Mouse (Mus musculus) kidney, postnatal 25 days (tissue): ENCODE measurements at regions not wholly inside any gene's neighbourhood (a gene's known extent, or its start where the extent isn't known, plus 50 kb on each side); places are given as distances from the start of the nearest gene placed in this dataset.

ENCODE experiments used
- DNase-seq, 2 experiments: peaks; one replicate each; pipeline ENCODE4 v3.0.0; 2021; ENCODE audit warnings: mixed read lengths in 2 of 2

DNA sequence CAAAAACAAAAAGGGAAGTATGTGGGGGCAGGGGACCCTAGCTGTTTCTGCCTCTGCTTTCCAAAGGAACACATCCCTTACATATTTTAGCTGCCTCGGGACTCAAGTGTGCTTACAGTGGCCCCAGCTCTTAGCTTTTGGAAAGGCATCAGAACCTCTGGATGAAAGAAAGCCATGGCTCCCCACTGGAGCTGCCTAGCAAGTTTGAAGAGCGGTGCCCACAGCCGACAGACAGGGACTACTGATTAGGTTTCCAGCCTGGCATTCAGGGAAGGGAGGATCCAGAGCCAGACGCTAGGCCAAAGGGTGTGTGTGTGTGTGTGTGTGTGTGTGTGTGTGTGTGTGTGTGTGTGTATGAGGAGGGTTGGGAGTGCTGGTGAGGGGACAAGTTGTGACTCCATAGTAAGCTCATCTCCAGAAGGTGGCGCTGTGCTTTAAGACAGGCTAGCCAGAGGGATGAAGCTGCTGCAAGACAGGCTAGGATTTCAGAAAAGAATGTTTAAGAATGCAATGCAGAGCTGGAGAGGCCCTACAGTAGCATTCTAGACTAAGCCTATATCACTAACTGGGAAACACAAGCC, 318.9 kb downstream of the Mycn start:
- peak; percentile 83 to 94 for DNase-seq

DNA sequence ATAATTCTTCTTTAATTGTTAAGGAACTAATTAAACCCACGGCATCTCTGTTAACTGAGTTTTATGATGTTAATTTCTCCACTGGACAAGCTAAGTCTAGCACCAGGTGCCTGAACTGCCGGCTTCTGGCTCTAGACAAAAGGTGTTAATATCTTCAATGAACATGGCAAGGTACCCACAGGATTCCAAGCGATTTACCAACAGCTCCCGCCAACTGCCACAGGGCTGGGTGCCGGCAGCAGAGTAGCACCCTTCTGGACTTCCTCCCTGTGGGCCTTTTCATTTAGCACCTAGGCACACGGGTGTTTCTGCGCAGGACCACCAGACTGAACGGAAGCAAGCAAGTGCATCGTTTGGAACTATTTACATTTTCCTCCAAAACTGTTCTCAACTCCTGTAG, 320.2 kb downstream of the Mycn start:
- DNase-seq, result no peak

DNA sequence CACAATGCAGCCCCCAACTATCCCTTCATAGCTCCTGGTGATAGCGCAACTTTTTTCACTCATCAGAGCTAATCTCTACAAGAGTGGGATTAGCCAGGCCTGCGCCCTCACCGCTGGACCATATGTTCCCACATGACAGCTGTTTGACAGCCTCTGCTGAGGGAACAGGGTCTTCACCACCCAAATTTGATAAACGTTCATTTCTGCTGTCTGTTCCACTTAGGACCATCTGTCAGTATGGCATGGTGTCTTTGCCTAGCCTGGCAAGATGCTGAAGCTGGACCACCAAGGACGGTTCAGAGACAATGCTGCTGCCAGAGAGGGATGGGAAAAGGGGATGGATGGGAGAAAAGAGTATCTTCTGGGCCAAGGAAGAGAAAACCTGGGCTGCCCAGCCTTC, 321.4 kb downstream of the Mycn start:
- no peak for DNase-seq

DNA sequence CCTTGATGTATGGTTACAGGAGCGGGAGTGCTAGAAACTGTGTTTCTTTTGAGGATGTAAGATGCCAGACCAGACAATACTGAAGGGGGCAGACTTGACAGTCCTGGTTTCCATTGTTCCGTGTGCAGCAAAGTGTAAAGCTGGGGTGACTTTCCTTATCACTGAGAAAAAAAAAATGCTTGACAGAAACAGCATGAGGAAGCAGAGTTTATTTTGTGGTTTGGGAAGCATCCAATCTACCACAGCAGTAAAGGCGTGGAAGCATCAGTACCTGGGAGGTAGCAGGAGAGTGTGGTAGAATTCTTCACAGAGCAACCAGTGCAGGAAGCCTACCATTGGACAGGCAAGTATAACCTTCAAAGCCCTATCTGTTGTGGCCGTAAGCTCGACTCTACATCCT, 322.3 kb downstream of the Mycn start:
- no peak for DNase-seq

DNA sequence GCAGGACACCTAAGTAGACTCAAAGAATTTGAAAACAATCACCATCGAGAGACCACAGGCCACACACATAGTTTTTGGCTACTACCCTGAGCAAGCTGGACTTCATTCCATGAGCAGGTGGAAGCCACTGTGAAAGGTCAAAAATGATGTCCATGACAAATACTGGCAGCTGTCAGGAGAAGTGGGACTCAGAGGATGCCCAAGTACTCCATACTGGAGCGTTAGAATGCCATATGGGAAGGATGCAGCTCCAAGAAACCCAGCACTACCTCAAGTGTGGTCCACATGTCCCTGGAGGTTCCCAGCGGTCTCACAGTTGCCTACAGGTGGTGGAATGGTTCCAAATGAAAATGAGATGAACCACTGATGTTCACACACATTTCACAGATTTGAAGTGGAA, 329.2 kb downstream of the Mycn start:
- DNase-seq, result no peak

DNA sequence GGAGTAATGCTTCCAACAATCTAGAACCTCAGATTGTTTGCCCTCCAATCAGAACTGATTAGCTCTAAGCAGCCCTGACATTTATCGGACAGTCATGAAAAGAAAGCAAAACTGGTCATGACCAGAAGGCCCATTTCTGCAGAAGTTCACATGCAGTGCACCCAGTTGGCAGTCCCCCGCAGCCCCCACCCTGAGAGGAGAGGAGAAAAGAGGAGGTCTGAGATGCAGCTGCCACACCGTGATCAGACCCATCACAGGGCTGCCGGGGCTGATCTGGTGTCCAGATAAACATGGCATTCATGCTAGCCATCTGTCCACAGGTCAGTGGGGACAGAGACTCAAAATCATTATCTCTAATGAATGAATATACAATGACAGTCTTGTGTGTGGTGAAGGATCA, 330.9 kb downstream of the Mycn start:
- DNase-seq, result no peak

DNA sequence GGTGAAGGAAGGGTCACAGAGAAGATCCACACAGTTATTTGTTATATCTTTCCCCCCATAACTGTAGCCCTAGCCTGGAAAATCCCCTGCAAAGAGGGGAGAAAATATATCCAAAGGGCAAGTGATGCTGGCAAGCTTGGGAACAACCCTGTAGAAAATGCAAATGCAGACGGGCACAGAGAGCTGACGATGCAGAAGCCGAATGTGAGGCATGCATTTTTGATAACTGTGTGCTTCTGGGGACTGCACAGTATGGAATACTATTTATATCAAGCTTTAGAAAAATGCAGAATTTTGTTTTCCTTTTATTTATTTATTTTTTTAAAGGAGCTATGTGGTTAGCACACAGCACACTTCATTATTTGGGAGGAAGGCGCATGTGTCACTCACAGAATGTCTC, 333.7 kb downstream of the Mycn start:
- no peak for DNase-seq

DNA sequence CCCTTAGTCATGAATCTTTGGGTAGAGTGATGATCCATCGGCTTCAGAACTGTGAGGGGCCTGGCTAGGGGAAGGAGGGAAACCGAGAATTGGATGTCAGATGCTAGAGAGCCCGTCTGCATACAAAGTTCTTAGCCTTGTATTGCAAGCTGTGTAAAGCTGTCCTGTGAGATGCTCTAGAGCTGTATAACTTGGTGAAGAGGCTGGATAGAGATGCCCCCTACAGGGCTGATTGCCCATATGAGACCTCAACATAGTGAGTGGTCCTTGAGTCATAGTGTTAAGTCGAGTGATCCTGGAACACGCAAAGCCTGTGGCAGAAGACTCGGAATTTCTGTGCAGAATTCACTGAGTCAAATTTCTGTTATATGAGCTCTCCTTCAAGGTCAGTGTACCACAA, 334.8 kb downstream of the Mycn start:
- no peak for DNase-seq

DNA sequence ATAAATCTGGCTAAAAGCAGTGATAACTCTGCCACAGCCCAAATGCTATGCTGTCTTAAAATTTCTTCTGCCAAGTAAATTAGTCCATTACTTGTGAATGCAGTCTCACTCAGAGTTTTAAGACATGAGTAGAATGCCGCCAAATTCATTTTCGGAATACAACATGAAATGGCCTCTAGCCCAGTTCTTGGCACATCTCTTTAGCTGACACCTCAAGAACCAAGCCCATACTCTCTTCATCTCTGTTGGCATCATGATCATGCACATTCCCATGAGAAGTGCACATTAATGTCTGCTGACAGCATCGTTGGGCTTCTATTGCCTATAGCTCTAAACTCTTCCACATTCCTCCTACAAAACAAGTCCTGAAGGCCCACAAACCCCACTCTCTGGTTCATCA, 336.2 kb downstream of the Mycn start:
- DNase-seq, result no peak

DNA sequence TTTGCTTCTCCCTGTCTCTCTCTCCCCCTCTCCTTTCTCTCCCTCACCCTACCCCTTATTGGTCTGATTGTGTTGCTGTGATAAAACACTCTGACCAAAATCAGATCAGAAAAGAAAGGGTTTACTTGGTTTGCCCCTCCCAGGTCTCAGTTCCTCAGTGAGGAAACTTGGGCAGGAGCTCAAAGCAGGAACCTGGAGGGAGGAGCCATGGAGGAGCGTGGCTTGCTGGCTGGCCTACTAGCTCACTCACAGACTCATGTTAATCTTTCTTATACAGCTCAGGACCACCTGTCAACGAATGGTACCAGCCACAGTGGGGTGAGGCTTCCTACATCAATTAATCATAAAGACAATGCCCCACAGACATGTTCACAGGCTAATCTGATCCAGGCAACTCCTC, 339.4 kb downstream of the Fam49a start:
- DNase-seq, result no peak

DNA sequence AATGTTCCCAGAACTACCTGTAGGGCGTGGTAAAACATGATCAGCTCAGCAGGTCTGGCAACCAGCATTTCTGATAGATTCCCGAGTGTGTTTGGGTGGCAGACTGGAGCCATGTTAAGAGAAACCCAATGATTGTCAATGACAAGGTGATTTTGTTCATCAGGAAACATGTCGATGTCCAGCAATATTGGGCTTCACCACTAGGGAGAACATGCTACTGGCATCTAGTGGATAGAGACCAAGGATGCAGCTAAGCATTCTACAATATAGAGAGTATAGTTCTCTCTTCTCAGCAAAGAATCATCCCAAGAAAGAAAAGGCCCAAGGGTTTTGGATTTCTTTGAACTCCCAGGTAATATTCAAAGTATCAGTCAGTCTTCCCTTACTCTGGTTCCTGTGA, 333.5 kb downstream of the Fam49a start:
- no peak for DNase-seq

DNA sequence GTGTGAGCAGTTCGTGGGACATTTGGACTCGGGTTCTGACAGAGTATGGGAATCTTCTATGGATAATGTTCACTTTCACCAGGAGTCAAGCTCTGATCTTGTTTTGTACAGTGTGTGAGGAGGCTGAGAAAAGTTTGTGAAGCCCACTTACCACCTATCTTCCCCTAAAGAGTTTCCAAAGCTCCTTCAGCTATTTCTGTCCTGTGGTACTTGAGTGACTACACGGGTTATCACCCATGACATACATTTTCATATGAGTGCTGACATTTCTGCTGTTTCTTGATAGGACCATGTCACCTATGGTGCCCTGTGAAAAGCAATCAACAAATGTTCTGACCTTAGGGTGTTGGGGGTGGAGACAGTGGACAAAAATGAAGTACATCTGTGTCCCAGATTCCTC, 332.6 kb downstream of the Fam49a start:
- DNase-seq, result no peak

DNA sequence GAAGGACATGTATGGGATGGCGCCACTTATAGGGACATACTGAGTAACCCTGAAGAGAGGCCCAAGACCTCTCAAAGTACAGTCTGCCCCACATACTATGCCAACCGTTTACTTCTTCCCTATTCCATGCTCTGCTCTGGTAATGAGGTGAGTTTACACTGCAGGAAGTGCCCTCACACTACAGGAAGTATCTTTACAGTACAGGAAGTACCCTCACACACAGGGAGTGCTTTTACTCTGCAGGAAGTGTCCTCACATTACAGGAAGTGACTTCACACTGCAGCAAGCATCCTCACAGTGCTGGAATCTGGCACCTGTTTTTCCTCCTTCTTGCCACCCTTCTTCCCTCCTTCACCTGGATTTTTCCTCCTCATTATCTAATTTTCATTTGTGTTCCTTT, 331.4 kb downstream of the Fam49a start:
- no peak for DNase-seq

DNA sequence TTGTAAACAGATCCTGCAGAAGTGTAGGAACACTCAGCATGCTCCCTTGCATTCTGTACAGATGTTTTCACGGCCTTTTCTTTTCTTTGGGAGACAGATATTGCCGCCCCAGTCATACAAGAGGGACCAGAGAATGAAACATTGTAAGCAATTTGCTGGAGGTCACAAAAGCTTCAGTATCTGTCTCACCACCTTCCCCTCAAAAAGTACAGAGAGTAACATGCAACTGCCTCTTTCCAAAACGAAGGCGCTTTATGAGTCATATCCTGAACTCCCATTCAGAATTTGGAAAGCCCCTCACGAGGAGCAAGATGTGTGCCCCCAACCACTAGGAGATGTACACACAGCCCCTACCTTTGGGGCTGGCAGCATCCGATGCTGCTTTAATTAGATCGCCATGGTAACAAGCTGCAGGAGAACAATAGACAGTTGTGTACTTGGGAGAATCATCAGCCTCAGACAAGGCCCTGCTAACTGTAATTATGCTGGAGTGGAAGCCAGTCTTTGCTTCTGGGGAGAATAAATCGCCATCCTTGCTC, 328.9 kb downstream of the Fam49a start:
- no peak for DNase-seq

DNA sequence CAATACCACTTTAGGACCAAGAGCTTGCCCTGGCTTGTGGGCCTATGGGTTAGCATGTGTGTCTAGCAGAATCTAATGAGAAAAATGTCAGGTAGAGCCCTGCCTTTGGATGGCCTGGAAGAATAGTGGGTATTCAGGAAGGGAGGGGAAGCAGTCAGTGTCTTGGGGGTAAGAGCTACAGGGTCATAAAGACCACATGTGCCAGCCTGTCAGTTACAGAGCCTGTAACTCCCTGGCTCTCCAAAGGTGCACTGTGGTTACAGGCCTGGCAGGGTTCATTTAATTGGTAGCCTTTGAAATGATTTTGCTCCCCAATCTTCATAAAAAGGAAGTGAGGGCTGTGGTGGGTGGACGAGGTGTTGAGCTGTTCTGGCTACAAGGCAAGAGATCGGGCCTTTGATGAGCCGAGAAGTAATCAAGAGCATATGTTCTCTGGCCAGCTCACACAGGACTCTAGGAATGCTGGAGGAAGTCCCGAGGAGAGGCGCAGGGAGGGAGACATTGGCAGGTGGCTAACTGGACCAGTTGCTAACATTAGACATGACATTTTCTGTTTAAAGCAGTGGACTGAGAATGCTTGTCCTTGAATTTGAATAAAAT, 326.9 kb downstream of the Fam49a start:
- no peak for DNase-seq

DNA sequence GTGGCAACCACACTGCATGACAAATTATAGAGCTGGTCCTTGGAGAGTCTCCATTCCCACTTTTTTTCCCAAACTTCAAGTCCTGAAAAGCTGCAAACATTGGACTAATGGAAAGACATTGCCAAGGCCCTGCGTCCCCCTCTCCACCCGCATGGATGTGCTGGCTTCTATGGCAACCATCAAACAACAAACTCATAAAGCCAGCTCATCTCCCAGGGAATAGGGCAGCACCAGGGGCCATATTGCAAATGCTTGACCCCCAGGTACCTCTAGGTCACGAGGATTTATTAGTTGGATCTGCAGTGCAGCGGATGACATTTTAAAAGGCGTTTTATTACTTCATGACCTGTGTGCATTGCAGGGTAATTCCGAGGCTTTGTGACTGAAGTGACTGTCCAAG, 324.5 kb downstream of the Fam49a start:
- no peak for DNase-seq

DNA sequence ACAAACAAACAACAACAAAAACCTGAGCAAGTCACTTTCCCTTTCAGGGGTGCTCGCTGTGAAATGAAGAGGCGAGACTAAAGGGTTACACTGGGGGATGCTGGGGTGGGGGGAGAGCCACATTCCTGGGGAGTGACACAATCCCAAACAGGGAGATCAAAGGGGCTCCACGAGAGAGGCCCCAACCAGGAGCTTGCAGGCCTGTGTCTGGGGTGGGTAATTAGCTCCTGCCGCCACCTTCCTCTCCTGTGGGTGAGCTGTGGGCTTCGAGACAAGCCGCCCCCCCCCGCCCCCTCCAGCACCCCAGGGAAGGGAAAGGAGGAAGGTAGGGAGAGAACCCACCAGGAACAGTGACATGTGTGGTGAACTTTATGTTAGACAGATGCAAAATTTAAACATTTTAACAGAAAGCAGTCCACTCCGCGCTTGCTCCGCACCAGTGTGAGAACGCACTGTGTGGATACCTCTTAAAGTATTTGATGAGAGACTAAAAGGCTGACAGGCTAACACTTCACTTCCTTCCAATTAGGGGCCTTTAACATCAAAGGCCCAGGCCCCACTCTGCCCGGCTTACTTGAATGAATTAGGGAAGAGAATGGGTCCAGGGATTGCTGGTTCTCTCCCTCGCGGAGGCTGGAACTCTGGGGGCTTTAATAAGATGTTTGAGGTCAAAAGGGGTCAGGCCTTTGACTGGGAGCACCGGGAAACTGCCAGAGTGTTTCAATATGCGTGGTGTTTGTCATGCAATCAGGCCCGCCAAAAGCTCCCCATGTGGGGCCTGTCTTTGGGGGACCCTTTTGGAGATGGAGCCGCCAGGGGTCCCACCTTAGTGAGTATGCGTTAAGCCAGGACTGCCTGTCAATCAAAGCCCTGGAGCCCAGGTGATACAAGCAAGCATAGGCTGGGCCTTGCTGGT, 319.6 kb downstream of the Fam49a start:
- no peak for DNase-seq

DNA sequence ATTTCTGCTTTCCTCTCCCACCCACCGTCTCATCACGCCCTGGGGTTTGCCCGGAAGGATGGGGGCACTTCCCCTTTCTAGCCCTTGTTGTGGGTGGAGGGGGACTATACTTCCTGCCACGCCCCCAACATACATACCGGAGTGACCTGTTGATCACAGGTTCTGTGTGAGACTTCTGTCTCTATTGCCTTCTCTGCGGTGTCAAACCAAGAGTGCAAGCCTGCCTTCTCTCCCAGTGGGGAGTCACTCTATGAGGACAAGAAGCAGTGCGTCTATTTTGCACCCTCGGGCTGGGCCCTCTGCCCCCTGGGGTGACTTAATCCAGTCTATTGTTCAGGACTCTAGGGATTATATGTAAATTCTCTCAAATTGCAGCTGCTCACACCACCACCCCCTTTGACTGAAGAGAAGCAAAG, 318.8 kb downstream of the Fam49a start:
- DNase-seq, result no peak

DNA sequence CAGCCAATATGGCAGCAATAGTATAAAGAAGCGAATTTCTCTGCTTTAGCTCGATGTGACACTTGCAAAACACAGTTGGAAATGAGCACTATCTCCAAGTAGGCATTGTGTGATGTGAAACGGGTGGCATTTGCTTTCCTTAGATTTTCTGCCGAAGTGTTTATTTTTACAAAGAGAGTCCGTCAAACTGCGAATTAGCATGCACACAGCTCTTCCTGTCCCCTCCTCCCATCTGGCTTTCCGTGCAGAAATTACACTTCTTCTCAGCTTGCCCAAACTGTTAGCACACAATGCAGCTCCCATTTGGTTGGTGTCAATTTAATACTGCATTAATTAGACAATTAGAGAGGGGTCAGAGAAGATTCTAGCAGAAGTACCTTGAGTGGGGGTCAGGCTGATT, 316.3 kb downstream of the Fam49a start:
- no peak for DNase-seq

DNA sequence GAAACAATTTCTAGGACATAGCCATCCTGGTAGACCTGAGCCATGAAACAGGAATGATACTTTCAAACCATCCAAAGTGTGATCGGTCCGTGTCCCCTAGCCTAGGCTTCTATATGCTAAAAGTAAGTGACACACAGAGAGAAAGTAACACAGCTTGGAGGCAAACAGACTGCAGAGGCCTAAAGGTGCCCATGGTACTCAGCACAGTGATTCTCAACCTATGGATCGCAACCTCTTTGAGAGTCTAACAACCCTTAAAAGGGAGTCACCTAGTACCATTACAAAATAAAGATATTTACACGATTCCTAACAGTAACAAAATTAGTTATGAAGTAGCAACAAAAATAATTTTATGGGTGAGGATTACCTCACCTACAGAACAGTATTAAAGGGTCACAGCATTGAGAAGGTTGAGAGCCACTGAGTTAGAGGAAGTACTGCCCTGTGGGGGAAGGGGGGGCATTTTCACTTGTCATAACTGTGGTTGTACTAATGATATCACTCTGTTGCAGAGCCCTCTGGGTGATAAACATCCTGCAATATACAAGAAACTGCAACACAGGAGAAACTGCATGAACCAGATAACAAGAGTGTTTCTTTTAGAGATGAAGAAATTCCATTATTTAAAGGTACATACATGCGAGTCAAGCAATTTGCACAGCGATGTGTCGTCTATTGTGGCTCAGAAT, 308.8 kb downstream of the Fam49a start:
- no peak for DNase-seq

DNA sequence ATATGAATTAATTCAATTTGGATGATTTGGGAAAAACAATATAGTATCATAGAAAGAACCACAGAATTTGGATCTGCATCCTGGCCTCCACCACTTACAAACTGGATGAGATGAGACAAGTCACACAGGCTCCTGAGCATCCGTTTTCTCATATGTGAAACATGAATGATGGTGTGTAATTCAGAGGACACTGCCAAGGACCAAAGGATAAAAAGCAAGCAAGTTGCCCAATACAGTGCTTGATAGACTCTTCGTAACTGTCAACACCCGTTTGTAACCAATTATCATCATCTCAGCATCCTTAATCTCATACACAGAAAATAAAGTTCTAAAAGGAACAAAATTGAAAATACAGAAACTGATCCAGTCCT, 305.8 kb downstream of the Fam49a start:
- DNase-seq, result no peak

DNA sequence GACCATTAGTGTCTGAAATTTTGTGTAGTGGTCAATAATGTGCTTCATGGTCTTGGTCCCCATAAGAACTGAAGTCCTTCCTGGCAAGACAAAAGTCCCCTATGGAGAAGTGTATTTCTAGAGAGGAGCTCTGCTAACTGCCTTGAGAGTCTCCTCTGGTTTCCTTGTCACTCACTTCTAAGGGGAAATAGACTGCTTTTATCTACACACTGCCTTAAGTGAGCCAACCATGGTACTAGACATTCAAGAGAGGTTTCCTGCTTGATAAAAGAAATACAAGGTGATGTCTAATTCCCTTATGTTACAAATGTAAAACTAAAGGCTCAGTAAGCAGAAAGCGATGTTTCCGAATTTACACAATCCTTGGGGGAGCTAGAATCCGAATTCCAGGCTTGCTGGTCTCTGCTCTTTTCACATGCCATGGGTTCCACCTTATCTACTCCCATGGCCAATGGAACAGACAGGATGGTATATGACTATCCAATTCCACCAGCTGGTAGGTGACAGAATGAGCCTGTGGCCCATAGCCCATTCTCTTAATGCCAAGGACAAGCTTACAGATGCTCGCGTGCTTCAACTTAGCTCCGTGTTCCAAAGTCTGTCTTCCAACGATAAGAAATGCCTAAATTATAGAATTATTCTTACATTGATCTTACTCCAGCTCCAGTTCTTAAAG, 305.3 kb downstream of the Fam49a start:
- no peak for DNase-seq

DNA sequence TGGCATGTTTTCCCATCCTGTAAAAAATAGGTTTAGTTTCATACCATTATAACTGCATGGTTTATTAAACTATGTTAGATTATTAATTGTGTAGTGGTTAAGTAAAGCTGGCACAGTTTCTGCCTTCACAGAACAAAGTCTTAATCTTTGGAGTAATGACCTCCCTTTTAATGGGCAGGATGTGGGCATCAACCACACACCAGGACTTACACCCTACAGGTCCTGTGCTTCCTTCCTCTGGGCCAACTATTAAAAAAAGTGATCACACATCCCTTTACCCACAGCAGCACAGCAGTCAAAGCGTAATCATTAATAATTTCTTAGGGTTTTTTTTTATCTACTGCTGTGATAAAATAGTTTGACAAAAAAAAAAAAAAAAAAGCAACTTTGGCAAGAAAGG, 300.3 kb downstream of the Fam49a start:
- no peak for DNase-seq
